Mouse (Mus musculus) bone marrow macrophage, adult 2 months (primary cell): Measurements from ENCODE around the gene Emc7.

ENCODE experiments used
- CTCF ChIP-seq: IDR thresholded peaks from 2 replicates; pipeline ENCODE4 v1.5.1; 2012; ENCODE audit warnings: low read depth, mild to moderate bottlenecking, low read length, moderate library complexity
- POLR2A ChIP-seq: IDR thresholded peaks from 2 replicates; pipeline ENCODE4 v1.6.1; 2012; ENCODE audit warnings: mild to moderate bottlenecking, low read depth, low read length, borderline replicate concordance

- TF ChIP-seq CTCF (no peak), POLR2A (no peak)
These were observed 18.5 kb upstream of the Emc7 start for GRCm38 (mm10) chr2:112436292-112436691.
